Mouse (Mus musculus) forebrain, embryonic 14.5 days (tissue): ENCODE measurements at regions not wholly inside any gene's neighbourhood (a gene's known extent, or its start where the extent isn't known, plus 50 kb on each side); places are given as distances from the start of the nearest gene placed in this dataset.

Experiments
- ATAC-seq: fragments of 200-750 bp; cut with Nextera tagmentation; 2 replicates; pipeline ENCODE4 v1.8.0; 2017; ENCODE audit warnings: mild to moderate bottlenecking, moderate library complexity
- DNase-seq: peaks from one replicate; pipeline ENCODE4 v3.0.0-alpha.2; 2015; ENCODE audit warnings: low spot score
- H3K27ac ChIP-seq: fragments of 300-500 bp; sonication (generic); 2 replicates; pipeline ENCODE4 v1.5.1; 2014; ENCODE audit warnings: low read depth, mild to moderate bottlenecking, control low read depth, low read length, moderate library complexity
- H3K27me3 ChIP-seq: fragments of 300-500 bp; sonication (generic); replicated peaks from 2 replicates; pipeline ENCODE4 v1.6.1; 2014; ENCODE audit warnings: low read length, control low read depth, mixed read lengths; ENCODE audit not compliant: control insufficient read depth, insufficient read depth
- H3K36me3 ChIP-seq: fragments of 300-500 bp; sonication (generic); 2 replicates; pipeline ENCODE4 v1.6.1; 2014; ENCODE audit warnings: low read length, control low read depth; ENCODE audit not compliant: control insufficient read depth, insufficient read depth
- H3K4me1 ChIP-seq: fragments of 300-500 bp; sonication (generic); 2 replicates; pipeline ENCODE4 v1.6.1; 2014; ENCODE audit warnings: antibody characterized with exemption, low read length, control low read depth; ENCODE audit not compliant: control insufficient read depth, insufficient read depth
- H3K4me2 ChIP-seq: fragments of 300-500 bp; sonication (generic); 2 replicates; pipeline ENCODE4 v1.6.1; 2014; ENCODE audit warnings: mild to moderate bottlenecking, control low read depth, low read length
- H3K4me3 ChIP-seq: fragments of 300-500 bp; sonication (generic); 2 replicates; pipeline ENCODE4 v1.5.1; 2014; ENCODE audit warnings: low read depth, low read length, control low read depth
- H3K9ac ChIP-seq: fragments of 300-500 bp; sonication (generic); 2 replicates; pipeline ENCODE4 v1.6.1; 2014; ENCODE audit warnings: mild to moderate bottlenecking, low read length, control low read depth, moderate library complexity
- H3K9me3 ChIP-seq: fragments of 300-500 bp; sonication (generic); replicated peaks from 2 replicates; pipeline ENCODE4 v1.6.1; 2016; ENCODE audit warnings: low read length, control low read depth, mixed read lengths; ENCODE audit not compliant: control insufficient read depth
- WGBS: fragments of 180-500 bp; shearing (Covaris S2); extraction: QIAGEN DNeasy Blood & Tissue Kit; methylation state at CpG from one replicate; pipeline ENCODE4 v1.1.7; 2014; 5-methylcytosine and 5-hydroxymethylcytosine counted together

GRCm38 (mm10) chr2:57644117-57644516 is 353.6 kb upstream of the Galnt5 start:
- Histone ChIP-seq H3K27me3 (no peaks in the 10 kb centered on the region), H3K36me3 (no peaks in the 10 kb centered on the region), H3K4me1 (no peaks in the 10 kb centered on the region), H3K9ac (no peak overlapping the region), H3K4me2 (no peak overlapping the region), H3K9me3 (no peaks in the 10 kb centered on the region), H3K27ac (no peak overlapping the region), H3K4me3 (no peak overlapping the region)
- 64% methylated on average over 2 of the region's 2 CpGs for WGBS
- DNase-seq, result no peak
- ATAC-seq, result no peak

GRCm38 (mm10) chr2:57644541-57644940 is 353.1 kb upstream of the Galnt5 start:
- Histone ChIP-seq H3K27ac (no peak overlapping the region), H3K9ac (no peak overlapping the region), H3K36me3 (no peaks in the 10 kb centered on the region), H3K27me3 (no peaks in the 10 kb centered on the region), H3K4me1 (no peaks in the 10 kb centered on the region), H3K4me3 (no peak overlapping the region), H3K4me2 (no peak overlapping the region), H3K9me3 (no peaks in the 10 kb centered on the region)
- WGBS, result 77% methylated on average over 2 of the region's 2 CpGs
- DNase-seq (no peak), ATAC-seq (no peak)

- H3K9ac ChIP-seq, result no peak overlapping the region
- no peak overlapping the region for H3K4me2 ChIP-seq
- ATAC-seq (no peak), DNase-seq (no peak)
- H3K36me3 ChIP-seq, result no peaks in the 10 kb centered on the region
- H3K9me3 ChIP-seq, result no peaks in the 10 kb centered on the region
- no peaks in the 10 kb centered on the region for H3K4me1 ChIP-seq
- no peak overlapping the region for H3K4me3 ChIP-seq
- H3K27me3 ChIP-seq, result no peaks in the 10 kb centered on the region
- H3K27ac ChIP-seq, result no peak overlapping the region
- WGBS, result 78% methylated on average over 4 of the region's 4 CpGs
Measured at GRCm38 (mm10) chr2:57649002-57649401, 348.7 kb upstream of the Galnt5 start.

GRCm38 (mm10) chr2:57657409-57657808 is 340.3 kb upstream of the Galnt5 start:
- DNase-seq (no peak), ATAC-seq (no peak)
- H3K4me1 ChIP-seq, result no peaks in the 10 kb centered on the region
- H3K9me3 ChIP-seq, result no peaks in the 10 kb centered on the region
- H3K36me3 ChIP-seq, result no peaks in the 10 kb centered on the region
- no peaks in the 10 kb centered on the region for H3K27me3 ChIP-seq
- no peak overlapping the region for H3K4me3 ChIP-seq
- H3K4me2 ChIP-seq, result no peak overlapping the region
- no peak overlapping the region for H3K9ac ChIP-seq
- H3K27ac ChIP-seq, result no peak overlapping the region
- 88% methylated on average over 4 of the region's 4 CpGs for WGBS

- H3K27ac ChIP-seq, result no peak overlapping the region
- no peaks in the 10 kb centered on the region for H3K9me3 ChIP-seq
- H3K27me3 ChIP-seq, result no peaks in the 10 kb centered on the region
- no peak overlapping the region for H3K4me3 ChIP-seq
- ATAC-seq, result no peak
- no peaks in the 10 kb centered on the region for H3K4me1 ChIP-seq
- no peak overlapping the region for H3K4me2 ChIP-seq
- 85% methylated on average over 1 of the region's 1 CpGs for WGBS
- DNase-seq, result no peak
- no peak overlapping the region for H3K9ac ChIP-seq
- H3K36me3 ChIP-seq, result no peaks in the 10 kb centered on the region
Measured at GRCm38 (mm10) chr2:57661838-57662237, 335.8 kb upstream of the Galnt5 start.

GRCm38 (mm10) chr2:57672007-57672643 is 325.6 kb upstream of the Galnt5 start:
- Histone ChIP-seq H3K4me2 (no peak overlapping the region), H3K9me3 (no peaks in the 10 kb centered on the region), H3K4me3 (no peak overlapping the region), H3K9ac (no peak overlapping the region), H3K4me1 (peaks cover 4% of the 10 kb centered on the region; the same call in 1 of the 2 replicates), H3K27me3 (no peaks in the 10 kb centered on the region), H3K36me3 (no peaks in the 10 kb centered on the region), H3K27ac (no peak overlapping the region)
- 32% methylated on average over 3 of the region's 3 CpGs for WGBS
- ATAC-seq, result peak; percentile 72; the same call in 1 of the 2 replicates
- peak; percentile 70 for DNase-seq

GRCm38 (mm10) chr2:57689877-57690276 is 307.8 kb upstream of the Galnt5 start:
- Histone ChIP-seq H3K27ac (no peak overlapping the region), H3K4me3 (no peak overlapping the region), H3K36me3 (no peaks in the 10 kb centered on the region), H3K4me2 (no peak overlapping the region), H3K9ac (no peak overlapping the region), H3K4me1 (no peaks in the 10 kb centered on the region), H3K27me3 (no peaks in the 10 kb centered on the region), H3K9me3 (no peaks in the 10 kb centered on the region)
- 77% methylated on average over 3 of the region's 3 CpGs for WGBS
- DNase-seq (no peak), ATAC-seq (no peak)

- no peak overlapping the region for H3K27ac ChIP-seq
- peak overlapping the region; percentile 5 for H3K4me3 ChIP-seq
- H3K4me2 ChIP-seq, result peak overlapping the region; percentile 42
- H3K36me3 ChIP-seq, result no peaks in the 10 kb centered on the region
- DNase-seq (peak; percentile 80), ATAC-seq (peak; percentile 59)
- WGBS, result 8% methylated on average over 11 of the region's 11 CpGs
- no peaks in the 10 kb centered on the region for H3K27me3 ChIP-seq
- no peak overlapping the region for H3K9ac ChIP-seq
- H3K4me1 ChIP-seq, result peaks cover 18% of the 10 kb centered on the region
- H3K9me3 ChIP-seq, result no peaks in the 10 kb centered on the region
Measured at GRCm38 (mm10) chr2:57696992-57697772, 300.5 kb upstream of the Galnt5 start.

GRCm38 (mm10) chr2:57698659-57699061 is 299.0 kb upstream of the Galnt5 start:
- Histone ChIP-seq H3K27ac (peak overlapping the region; percentile 52), H3K36me3 (no peaks in the 10 kb centered on the region), H3K4me3 (peak overlapping the region; percentile 32), H3K9ac (peak overlapping the region; percentile 52; the same call in 1 of the 2 replicates), H3K4me1 (peaks cover 18% of the 10 kb centered on the region), H3K9me3 (no peaks in the 10 kb centered on the region), H3K4me2 (peak overlapping the region; percentile 61), H3K27me3 (no peaks in the 10 kb centered on the region)
- DNase-seq, result peak; percentile 91
- under 1% methylated on average over 11 of the region's 11 CpGs for WGBS
- ATAC-seq, result peak; percentile 89
